Mouse (Mus musculus) limb, embryonic 14.5 days (tissue): ENCODE results near the gene Elane. TPM values are rescaled to one million over a fixed set of nuclear protein-coding genes. Genes with fewer than 3 reads are reported as not detected.
A peak's percentile ranks its signal among the peaks of the same experiment; 100 is the strongest.

Source experiments
- ATAC-seq: fragments of 200-750 bp; cut with Nextera tagmentation; 2 replicates; pipeline ENCODE4 v1.8.0; 2017; ENCODE audit warnings: low read depth, moderate number of reproducible peaks, moderate TSS enrichment; ENCODE audit not compliant: low FRiP score
- DNase-seq: peaks from one replicate; pipeline ENCODE4 v3.0.0-alpha.2; 2015; ENCODE audit warnings: low spot score
- H3K27ac ChIP-seq: fragments of 300-500 bp; sonication (generic); replicated peaks from 2 replicates; pipeline ENCODE4 v1.5.1; 2014; ENCODE audit warnings: low read depth, mild to moderate bottlenecking, low read length, moderate library complexity, mixed read lengths
- H3K27me3 ChIP-seq: fragments of 300-500 bp; sonication (generic); 2 replicates; pipeline ENCODE4 v1.6.1; 2014; ENCODE audit warnings: low read length, mixed read lengths; ENCODE audit not compliant: control insufficient read depth, insufficient read depth
- H3K36me3 ChIP-seq: fragments of 300-500 bp; sonication (generic); 2 replicates; pipeline ENCODE4 v1.6.1; 2014; ENCODE audit warnings: mild to moderate bottlenecking, low read length, moderate library complexity, mixed read lengths; ENCODE audit not compliant: control insufficient read depth, insufficient read depth
- H3K4me1 ChIP-seq: fragments of 300-500 bp; sonication (generic); 2 replicates; pipeline ENCODE4 v1.6.1; 2014; ENCODE audit warnings: antibody characterized with exemption, low read length, mixed read lengths; ENCODE audit not compliant: control insufficient read depth, insufficient read depth
- H3K4me2 ChIP-seq: fragments of 300-500 bp; sonication (generic); replicated peaks from 2 replicates; pipeline ENCODE4 v1.6.1; 2014; ENCODE audit warnings: low read depth, mild to moderate bottlenecking, low read length, moderate library complexity; ENCODE audit not compliant: severe bottlenecking
- H3K4me3 ChIP-seq: fragments of 300-500 bp; sonication (generic); replicated peaks from 2 replicates; pipeline ENCODE4 v1.5.1; 2014; ENCODE audit warnings: low read length
- H3K9ac ChIP-seq: fragments of 300-500 bp; sonication (generic); 2 replicates; pipeline ENCODE4 v1.6.1; 2014; ENCODE audit warnings: mild to moderate bottlenecking, low read depth, low read length, moderate library complexity; ENCODE audit not compliant: severe bottlenecking
- H3K9me3 ChIP-seq: fragments of 300-500 bp; sonication (generic); 2 replicates; pipeline ENCODE4 v1.6.1; 2016; ENCODE audit warnings: low read length; ENCODE audit not compliant: control insufficient read depth
- POLR2A ChIP-seq: fragments of 200-500 bp; IDR thresholded peaks from 2 replicates; pipeline ENCODE4 v1.8.0; 2012; ENCODE audit warnings: inconsistent platforms, mild to moderate bottlenecking, moderate library complexity, borderline replicate concordance; ENCODE audit not compliant: insufficient read depth, insufficient read length; ENCODE audit errors: extremely low read depth
- WGBS: fragments of 180-500 bp; shearing (Covaris S2); extraction: QIAGEN DNeasy Blood & Tissue Kit; methylation state at CpG from one replicate; pipeline ENCODE4 v1.1.7; 2014; 5-methylcytosine and 5-hydroxymethylcytosine counted together
- polyA plus RNA-seq, 2 experiments: library from polyadenylated mRNA; depleted of rRNA in 1 of 2; stranded (reverse) in 1 of 2; unstranded in 1 of 2; fragments of >200 nt; fragmentation: Nextera tagmentation in 1 of 2; extraction: Ambion mirVana in 1 of 2; gene quantifications; 2 replicates each; pipeline versions ENCODE4 v1.2.1 to v1.2.3; 2012 to 2014

Elane gene
- polyA plus RNA-seq, 2 experiments, result 0.35 to 1.2 TPM

DNA sequence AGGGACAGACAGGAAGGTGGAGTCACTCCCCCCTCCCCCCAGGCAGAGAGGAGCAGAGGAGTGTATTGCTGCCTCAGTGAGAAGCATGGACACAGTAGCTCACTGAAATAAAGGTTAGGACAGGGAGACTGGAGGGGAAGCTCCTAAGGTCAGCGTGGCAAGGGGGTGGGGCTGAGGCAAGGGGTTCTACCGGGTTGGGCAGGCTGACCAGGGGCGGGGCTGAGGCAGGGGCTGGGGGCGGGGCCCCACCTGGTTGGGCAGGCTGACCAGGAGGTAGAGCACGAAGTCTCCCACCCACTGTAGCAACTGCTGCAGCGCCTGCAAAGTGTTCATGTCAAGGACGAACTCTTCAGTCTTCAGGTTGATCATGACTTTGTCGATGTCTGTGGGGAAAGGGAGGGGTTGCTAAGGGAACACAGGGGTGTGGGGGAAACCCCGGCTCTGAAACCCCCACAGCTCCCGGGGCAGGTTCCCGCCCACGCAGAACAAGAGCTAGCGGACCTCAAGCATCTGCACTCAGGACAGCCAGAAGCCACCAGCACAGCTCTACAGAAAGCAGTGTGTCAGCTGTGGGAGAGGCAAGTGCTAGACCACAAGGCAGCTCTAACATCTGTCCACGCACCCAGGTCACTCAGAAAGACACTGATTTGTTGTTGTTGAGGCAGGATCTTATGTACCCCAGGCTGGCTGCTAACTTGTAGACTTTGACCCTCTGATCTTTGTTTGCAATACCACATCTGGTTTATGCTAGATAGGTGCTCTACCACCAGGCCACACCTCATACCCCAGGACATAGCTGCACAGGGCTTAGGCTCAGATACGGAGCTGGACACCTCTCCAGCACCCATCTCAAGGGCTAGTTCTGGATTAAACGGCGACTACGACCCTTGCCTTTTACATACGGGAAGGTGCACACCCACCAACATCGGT lies 11.5 kb downstream of the Elane start:
- no peak overlapping the region for H3K4me3 ChIP-seq
- TF ChIP-seq POLR2A, result no peak
- WGBS, result 54% methylated on average over 20 of the region's 20 CpGs

DNA sequence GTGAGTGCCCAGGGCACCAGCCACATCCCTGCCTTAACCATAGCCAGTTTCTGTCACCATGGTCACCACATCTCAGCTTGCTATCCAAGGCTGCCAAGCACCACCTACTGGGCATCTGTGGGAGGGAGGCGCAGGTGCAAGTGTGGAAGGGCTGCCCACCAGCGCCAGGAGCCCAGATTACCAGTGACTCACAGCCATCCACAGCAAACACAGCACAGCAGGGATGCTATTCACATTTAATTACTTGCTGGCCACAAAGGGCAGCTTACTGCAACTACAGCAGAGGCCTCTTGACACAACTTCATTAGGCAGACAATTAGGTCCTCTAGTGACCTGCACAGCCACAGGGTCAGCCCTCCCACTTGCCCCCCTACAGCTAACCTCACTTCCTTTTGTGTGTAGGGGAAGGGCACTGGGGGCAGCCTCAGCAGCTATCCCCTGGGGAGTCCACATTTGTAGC lies 14.9 kb downstream of the Elane start:
- H3K9ac ChIP-seq, result peak overlapping the region; percentile 28; the same call in 1 of the 2 replicates
- peaks cover 80% of the 10 kb centered on the region for H3K36me3 ChIP-seq
- TF ChIP-seq POLR2A, result no peak
- H3K4me1 ChIP-seq, result no peaks in the 10 kb centered on the region
- 36% methylated on average over 2 of the region's 2 CpGs for WGBS
- no peak overlapping the region for H3K27ac ChIP-seq
- ATAC-seq, result no peak
- H3K27me3 ChIP-seq, result no peaks in the 10 kb centered on the region
- no peaks in the 10 kb centered on the region for H3K9me3 ChIP-seq
- DNase-seq, result no peak
- H3K4me2 ChIP-seq, result no peak overlapping the region
- no peak overlapping the region for H3K4me3 ChIP-seq

More for the DNA sequence above, 11.5 kb downstream of the Elane start:
- H3K27ac ChIP-seq, result no peak overlapping the region
- H3K36me3 ChIP-seq, result peaks cover 61% of the 10 kb centered on the region
- no peaks in the 10 kb centered on the region for H3K4me1 ChIP-seq
- DNase-seq, result no peak
- H3K9ac ChIP-seq, result no peak overlapping the region
- no peaks in the 10 kb centered on the region for H3K9me3 ChIP-seq
- no peaks in the 10 kb centered on the region for H3K27me3 ChIP-seq
- ATAC-seq, result no peak
- H3K4me2 ChIP-seq, result no peak overlapping the region

DNA sequence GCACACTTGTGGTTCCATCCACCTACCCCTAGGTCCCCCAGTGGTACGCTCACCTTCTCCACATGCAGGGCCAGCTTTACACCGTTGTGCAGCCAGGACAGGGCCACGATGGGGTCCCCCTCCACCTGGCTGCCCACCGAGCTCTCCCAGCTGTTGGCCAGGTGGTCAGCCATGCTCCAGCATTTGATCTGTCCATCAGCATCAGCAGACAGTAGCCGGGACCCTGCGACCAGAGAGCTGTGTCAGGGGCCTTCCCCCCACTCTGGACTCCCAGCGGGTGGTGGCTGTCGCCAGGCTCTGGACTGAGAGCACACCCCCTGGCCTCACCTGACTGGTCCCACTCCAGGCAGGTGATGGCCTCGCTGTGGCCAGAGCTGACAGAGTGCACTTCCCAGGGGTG lies 20.7 kb downstream of the Elane start:
- ATAC-seq (no peak), DNase-seq (no peak)
- Histone ChIP-seq H3K4me1 (no peaks in the 10 kb centered on the region), H3K9me3 (no peaks in the 10 kb centered on the region), H3K27me3 (no peaks in the 10 kb centered on the region), H3K9ac (no peak overlapping the region), H3K4me3 (no peak overlapping the region), H3K36me3 (peaks cover 65% of the 10 kb centered on the region), H3K4me2 (no peak overlapping the region), H3K27ac (no peak overlapping the region)
- 92% methylated on average over 9 of the region's 9 CpGs for WGBS
- TF ChIP-seq POLR2A, result no peak

DNA sequence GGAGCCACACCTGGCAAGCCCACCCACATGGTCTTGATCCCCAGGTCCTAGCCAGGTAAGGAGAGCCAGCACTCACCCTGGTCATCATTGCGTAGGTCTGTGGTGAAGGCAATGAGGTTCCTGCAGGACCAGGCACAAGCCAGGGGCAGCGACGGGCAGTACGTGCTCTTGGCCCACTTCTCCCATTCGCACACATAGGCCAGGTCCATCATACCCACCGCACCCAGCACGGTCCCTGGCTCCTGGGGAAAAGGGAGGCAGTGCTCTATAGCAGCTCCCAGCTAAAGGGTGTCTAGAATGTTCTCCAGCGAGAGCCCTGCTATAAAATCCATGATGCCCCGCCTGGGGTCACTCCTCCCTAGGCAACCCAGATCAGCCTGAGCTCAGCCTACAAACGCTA lies 21.4 kb downstream of the Elane start:
- no peak overlapping the region for H3K4me2 ChIP-seq
- no peaks in the 10 kb centered on the region for H3K27me3 ChIP-seq
- H3K9me3 ChIP-seq, result no peaks in the 10 kb centered on the region
- no peak overlapping the region for H3K4me3 ChIP-seq
- no peak overlapping the region for H3K27ac ChIP-seq
- no peak overlapping the region for H3K9ac ChIP-seq
- no peaks in the 10 kb centered on the region for H3K4me1 ChIP-seq
- TF ChIP-seq POLR2A, result no peak
- 87% methylated on average over 10 of the region's 10 CpGs for WGBS
- H3K36me3 ChIP-seq, result peaks cover 64% of the 10 kb centered on the region
- DNase-seq (no peak), ATAC-seq (no peak)

DNA sequence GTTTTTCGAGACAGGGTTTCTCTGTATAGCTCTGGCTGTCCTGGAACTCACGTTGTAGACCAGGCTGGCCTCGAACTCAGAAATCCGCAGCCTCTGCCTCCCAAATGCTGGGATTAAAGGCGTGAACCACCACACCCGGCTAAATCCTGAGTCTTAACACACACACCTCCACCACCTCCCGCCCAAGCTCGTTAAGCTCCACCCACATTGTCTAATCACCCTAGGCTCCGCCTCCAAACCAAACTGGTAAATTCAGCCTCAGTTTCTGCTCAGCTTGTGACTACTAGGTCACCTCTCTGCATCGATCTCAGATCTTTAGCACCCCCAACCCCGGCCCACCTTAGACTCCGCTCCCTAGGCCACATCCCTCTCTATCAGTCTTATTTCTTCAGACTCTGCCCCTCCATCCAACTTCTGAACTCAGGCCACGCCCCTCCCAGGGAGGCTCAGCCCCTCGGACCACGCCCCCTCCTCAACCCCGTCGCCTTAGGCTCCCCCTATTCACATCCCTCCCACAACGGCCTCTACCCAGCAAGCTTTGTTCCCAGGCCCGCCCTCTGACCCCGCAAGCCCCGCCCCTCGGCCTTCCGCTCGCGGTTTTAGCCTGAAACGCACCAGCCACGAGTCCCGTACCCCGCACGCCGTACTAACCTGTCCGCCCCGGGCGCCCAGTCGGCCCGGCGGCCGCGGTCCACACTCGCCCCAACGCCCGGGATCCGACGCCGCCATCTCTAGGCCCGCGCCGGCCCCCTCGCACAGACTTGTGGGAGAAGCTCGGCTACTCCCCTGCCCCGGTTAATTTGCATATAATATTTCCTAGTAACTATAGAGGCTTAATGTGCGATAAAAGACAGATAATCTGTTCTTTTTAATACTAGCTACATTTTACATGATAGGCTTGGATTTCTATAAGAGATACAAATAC lies 22.4 kb downstream of the Elane start, which contains the start of gene Med16:
Gene Med16, minus strand, starts transcription at position 757 of the 925 bp plus-strand sequence.
- ATAC-seq, result peak; percentile 97
- DNase-seq, result peak; percentile 96
- WGBS, result 2% methylated on average over 51 of the region's 52 CpGs

More for the DNA sequence above, 22.4 kb downstream of the Elane start, which contains the start of gene Med16:
- Histone ChIP-seq H3K36me3 (peaks cover 62% of the 10 kb centered on the region), H3K27me3 (no peaks in the 10 kb centered on the region), H3K4me1 (no peaks in the 10 kb centered on the region), H3K4me3 (peak within 1 kb of the TSS; percentile 70), H3K27ac (peak within 1 kb of the TSS; percentile 98), H3K4me2 (peak within 1 kb of the TSS; percentile 48), H3K9me3 (no peaks in the 10 kb centered on the region), H3K9ac (peak within 1 kb of the TSS; percentile 97)
- TF ChIP-seq POLR2A, result 0 out of 2 replicates have a peak, but pooled peaks have one; percentile 69
